Mouse (Mus musculus): ENCODE data around the gene Paqr3.

Gene Paqr3

GRCm38 (mm10) chr5:97111207-97111910 lies at the start of gene Paqr3:
Gene Paqr3, minus strand, starts transcription at chr5:97111596.
- DNase-seq (ENCODE audit: low read depth), result peak; percentile 92

DNA sequence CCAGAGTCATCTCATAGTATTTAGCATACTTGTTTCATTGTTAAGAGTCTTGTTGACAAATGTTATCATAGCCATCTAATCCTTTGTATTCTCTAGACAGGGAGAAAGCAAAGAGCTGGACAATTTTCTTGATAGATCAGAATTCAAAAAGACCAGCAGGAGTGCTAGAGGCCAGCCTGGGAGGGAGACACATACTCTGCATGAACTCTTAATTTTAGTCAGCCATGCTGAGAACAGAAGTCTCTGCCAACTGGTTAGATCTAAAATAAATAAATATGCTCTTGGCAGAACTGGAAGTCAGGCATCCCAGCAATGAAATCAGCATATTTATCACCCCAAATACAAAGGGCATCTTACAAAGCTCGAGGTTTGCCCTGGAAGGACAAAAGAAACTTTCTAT lies 43.3 kb upstream of the Paqr3 start:
- DNase-seq (ENCODE audit: low read depth), result no peak

DNA sequence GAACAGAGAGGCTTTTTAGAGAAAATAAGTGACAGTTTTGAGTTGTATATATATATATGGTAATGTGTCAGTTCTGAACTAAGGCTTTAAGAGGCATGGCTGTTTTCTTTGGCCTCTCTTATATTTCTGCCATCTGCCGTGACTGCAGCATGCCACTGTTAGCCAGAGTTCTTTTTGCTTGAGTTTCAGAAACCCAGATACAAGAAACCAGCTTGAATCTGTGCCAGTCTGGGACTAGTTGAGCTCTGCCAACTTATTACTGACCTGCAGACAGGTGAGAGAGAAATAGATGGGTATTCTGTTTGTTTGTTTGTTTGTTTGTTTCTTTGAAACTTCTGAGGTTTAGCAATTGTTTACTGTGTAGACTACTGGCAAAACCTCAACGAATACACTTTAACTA lies 23.9 kb upstream of the Paqr3 start:
- no peak for DNase-seq (ENCODE audit: low read depth)

DNA sequence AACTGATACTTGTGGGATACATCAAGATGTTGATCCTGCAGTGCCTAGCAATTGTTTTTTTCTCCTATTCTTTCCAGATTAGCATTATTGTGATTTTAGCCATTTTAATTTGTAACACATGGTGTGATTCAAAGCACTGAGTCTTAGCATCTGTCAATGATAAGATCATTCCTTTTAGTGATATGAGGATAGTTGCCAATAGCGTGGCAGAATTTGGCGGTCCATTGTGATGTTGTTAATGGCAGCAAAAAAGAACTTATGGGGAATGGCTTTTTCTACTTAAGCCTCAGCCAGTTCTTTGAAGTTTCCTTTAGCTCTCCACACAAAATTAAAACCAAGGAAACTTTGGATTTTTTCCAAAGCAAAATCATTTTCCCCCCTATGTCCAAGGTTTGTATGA lies 18.2 kb upstream of the Paqr3 start:
- DNase-seq (ENCODE audit: low read depth), result no peak

- peak; percentile 54 for DNase-seq (ENCODE audit: low read depth)
These were observed 17.1 kb upstream of the Paqr3 start for GRCm38 (mm10) chr5:97128242-97129226.

DNA sequence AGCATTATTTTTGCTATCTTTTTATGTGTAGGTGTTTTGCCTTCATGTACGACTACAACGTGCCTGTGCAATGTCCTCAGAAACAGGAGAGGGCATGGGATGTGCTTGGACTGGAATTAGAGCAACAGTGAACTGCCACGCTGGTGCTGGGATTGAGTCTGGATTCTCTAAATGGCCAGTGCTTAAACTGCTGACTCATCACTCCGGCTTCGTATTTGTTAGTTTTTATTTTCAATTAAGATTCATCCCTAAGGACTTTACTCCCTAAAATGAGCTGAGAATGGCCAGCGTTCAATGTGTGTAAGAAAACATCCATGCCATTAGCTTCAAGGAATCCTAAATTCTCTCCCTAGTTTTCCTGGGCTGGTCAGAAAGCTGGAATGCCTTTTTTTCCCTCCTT lies 15.9 kb upstream of the Paqr3 start:
- DNase-seq (ENCODE audit: low read depth), result no peak

- peak; percentile 50 for DNase-seq (ENCODE audit: low read depth)
These were observed 14.6 kb upstream of the Paqr3 start for GRCm38 (mm10) chr5:97126005-97126404.

DNA sequence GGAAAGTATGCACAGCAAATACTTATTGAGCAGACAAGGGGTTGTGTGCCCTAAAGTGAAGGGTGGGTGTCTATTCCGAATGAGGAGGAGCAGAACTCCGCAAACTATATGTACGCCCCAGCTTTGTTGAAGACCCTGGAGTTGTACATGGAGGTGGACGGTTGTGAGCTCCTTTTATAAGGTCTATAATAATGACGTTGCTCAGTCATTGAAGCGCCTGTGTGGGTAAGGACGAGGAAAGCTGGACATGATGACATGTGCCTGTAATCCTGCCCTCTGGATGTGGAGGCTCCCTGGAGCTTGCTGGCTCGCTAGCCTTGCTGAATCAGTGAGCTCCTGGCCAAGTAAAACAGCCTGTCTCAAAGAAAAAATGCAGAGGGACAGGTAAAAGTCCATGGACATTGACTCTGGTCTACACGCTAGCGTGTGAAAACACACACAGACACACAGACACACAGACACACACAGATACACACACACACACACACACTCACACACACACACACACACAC lies 14.1 kb upstream of the Paqr3 start:
- no peak for DNase-seq (ENCODE audit: low read depth)

DNA sequence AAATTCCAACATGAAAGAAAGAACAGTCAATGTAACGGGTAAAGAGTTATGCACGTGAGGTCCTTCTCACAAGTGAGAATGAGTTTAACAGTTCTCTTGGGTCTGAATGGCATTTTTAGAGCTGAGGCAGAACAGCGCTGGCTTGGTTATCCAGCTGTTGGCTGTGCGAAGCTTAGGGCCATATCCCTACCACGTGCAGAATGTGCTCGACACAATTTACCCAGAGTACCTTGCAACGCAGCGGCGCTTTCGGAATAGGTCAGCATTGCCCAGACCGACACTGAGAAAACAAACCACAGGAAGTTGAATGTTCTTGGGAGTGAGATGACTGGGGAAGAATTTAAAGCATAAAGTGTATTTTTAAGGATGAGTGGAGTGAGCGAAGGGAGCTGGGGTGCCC lies 13.6 kb upstream of the Paqr3 start:
- DNase-seq (ENCODE audit: low read depth), result no peak

GRCm38 (mm10) chr5:97110697-97111096 lies 699 bp downstream of the Paqr3 start:
- DNase-seq (ENCODE audit: low read depth), result no peak

GRCm38 (mm10) chr5:97110133-97110532 lies 1.3 kb downstream of the Paqr3 start:
- no peak for DNase-seq (ENCODE audit: low read depth)

DNA sequence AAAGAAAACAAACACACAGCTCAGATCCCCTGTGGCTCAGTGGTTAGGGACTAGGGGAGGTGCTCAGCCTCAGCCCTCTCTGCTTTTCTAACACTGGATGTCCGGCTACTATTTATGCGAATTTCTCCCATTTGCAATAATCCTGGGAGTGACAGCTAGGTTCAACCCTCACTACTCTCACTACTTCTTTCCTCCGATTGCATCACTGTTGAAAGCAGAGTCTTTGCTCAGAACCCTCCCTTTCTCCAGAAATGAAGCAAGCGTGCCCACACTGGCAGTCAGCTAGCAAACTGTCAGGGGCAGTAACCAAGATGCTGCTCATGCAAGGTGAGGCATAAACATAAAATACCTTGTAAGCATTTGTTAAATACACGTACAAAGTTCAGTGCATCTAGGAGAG lies 3.1 kb downstream of the Paqr3 start:
- DNase-seq (ENCODE audit: low read depth), result no peak

GRCm38 (mm10) chr5:97099954-97100353 lies 11.4 kb downstream of the Paqr3 start:
- DNase-seq (ENCODE audit: low read depth), result no peak

GRCm38 (mm10) chr5:97097631-97098041 lies 13.8 kb downstream of the Paqr3 start:
- DNase-seq (ENCODE audit: low read depth), result no peak

GRCm38 (mm10) chr5:97095335-97095734 lies 16.1 kb downstream of the Paqr3 start:
- no peak for DNase-seq (ENCODE audit: low read depth)

DNA sequence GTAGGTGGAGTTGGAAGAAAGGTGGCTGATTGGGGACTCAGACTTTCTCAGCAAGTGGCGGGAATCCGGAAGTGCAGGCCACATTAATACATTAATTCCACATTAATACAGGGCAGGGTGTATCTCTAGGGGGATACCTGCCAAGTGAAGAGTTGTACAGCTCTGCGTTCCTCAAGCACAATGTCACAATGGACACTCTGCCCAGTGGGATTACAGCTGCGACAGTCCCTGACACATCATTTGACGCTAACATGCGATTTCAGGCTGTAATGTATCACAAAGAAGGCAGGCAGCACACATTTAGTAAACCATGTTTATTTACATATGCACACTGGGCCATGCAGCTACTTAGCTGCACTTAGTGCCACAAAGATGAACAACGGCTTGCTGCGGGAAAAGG lies 18.4 kb downstream of the Paqr3 start:
- no peak for DNase-seq (ENCODE audit: low read depth)

DNA sequence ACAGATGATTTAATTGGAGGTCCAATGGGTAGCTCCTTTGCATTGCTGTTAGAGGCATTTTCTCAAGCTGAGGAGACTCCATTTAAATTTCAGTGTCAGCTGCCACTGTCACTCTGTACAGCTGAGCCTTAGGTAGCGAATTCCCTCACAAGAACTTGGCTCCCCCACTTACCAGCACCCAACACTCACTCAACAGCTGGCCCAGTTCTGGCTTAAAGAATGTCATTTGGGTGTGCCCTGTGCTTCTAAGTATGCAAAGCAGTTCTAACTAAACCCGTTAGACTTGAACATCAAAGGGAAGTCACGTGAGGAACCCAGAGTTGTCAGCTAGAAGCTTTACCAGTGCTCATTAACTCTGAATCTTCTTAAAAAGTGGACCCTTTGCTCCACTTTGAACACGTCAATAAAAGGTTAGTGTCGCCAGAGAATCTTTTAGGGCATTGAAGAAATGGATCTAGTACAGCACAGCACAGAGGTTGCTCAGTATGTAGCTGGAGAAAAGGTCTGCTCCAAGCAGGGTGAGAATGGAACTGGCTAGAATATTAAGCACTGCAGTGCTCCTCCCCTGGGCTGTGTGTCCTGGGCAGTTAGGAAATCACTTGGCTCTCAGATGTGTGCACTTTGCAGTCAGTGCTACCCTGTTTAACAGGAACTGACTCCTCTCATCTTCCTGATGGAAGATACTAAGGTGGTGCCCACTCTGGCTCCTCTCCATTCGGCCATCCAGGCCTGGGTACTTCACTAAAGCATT lies 21.2 kb downstream of the Paqr3 start:
- peak; percentile 56 for DNase-seq (ENCODE audit: low read depth)

DNA sequence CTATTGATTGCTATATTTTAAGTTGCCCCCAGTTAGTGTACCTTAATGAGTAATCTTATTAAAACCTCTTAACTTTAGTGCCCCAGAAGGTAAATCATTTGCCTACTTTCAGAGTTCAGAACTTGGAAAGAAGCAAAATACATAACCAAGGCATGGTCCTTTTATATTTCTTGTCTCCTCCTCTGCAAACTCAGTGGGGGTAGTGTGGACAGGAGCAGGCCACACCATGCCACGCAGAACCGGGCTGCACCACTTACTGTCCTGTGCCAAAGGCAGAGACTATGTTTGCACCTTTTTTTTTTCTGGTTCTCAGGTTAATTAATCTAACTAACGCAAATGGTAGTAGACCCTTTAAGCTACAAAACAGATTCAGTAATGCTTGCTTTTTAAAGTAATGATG lies 22.0 kb downstream of the Paqr3 start:
- no peak for DNase-seq (ENCODE audit: low read depth)

DNA sequence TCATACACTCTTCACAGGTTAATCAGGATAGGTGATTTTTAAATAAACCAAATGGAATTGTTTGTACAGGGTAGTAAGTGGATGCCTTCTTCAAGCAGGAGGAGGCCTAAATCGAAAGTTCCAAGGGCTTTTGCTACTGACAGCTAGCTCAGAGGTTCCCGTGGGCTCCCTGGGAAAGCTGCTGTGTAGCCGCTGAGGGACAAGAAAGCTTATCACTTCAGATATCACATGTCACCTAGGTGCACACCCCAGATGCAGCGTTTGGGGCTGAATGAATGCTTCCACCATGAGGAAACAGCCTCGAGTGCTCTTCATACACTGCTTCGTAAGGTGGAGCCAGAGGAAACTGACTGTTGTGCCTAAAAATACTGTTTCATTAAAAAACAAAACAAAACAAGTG lies 23.2 kb downstream of the Paqr3 start:
- DNase-seq (ENCODE audit: low read depth), result no peak

GRCm38 (mm10) chr5:97087746-97088145 lies 23.6 kb downstream of the Paqr3 start:
- DNase-seq (ENCODE audit: low read depth), result no peak

- no peak for DNase-seq (ENCODE audit: low read depth)
These were observed 24.3 kb downstream of the Paqr3 start for GRCm38 (mm10) chr5:97087030-97087630.

GRCm38 (mm10) chr5:97085071-97085470 lies 26.3 kb downstream of the Paqr3 start:
- no peak for DNase-seq (ENCODE audit: low read depth)

Data from induced T-regulatory cell, adult 2 months (primary cell).